Mouse (Mus musculus) lung, postnatal 25 days (tissue): ENCODE measurements around the gene Atg4c.

Experiments used
- DNase-seq: peaks from one replicate; pipeline ENCODE4 v3.0.0; 2022; ENCODE audit warnings: low spot score

Gene Atg4c

GRCm38 (mm10) chr4:99186412-99187125 lies 7.2 kb upstream of the Atg4c start:
- DNase-seq: peak; percentile 35

GRCm38 (mm10) chr4:99192640-99193039 lies 1.1 kb upstream of the Atg4c start:
- no peak for DNase-seq

DNA sequence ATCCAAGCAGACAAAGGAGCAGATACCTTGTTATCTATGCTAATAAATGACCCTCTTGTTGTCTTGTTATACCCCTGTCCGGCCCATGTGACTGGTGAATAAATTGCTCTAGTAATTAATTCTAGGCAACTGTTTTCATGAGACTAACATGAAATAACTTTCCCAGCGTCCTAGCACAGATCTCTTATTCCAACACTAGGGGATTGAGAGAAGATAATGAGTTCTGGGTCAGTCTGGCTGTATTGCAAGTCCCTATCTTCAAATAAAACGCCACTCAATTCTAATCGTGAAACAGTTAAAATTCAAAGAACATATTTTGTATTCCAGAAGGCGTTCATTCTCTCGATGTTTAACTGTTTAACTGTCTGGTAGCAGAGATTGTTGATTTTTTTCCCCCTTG lies 520 bp upstream of the Atg4c start:
- DNase-seq: no peak

- DNase-seq: no peak
Observed at GRCm38 (mm10) chr4:99194826-99195225, 1.1 kb downstream of the Atg4c start.

DNA sequence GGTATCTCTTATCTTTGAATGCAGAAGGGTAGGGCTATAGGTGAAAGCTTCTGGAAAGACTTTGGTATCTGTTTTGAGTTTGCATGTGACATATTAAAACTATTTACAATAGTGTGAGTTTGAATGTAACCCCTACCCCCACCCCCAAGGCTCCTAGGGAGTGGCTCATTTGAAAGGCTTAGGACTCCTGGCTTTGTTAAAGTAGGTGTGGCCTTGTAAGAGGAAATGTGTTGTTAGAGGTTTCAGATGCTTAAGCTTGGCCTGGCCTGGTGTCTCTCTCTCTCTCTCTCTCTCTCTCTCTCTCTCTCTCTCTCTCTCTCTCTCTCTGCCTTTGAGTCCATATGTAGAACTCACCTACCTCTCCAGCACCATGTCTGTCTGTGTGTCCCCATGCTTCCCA lies 5.0 kb downstream of the Atg4c start:
- DNase-seq: no peak

DNA sequence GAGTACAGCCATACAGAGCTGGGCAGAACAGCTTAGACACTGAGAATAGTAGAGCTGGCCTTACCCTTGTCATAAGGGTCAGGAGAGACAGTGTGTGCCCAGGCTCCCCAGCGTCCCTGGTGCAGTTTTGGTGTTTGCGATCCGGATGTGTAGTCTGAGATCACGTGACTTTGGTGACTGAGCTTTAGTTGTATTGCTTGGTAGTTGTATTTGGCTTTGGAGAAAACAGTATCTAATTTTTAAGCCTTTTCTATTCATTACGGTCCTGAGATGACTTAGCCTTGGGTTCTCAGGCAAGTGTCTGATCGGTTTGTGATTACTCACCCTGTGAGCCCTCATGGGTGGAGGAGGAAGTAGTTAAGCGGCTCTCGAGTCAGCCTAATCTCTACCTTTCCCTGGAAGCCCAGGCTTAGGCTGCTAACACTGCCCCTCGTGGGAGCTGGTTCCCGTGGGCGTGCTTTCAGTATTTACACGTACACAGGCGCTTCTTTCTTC lies 6.1 kb downstream of the Atg4c start:
- DNase-seq: peak; percentile 56

- DNase-seq: no peak
Observed at GRCm38 (mm10) chr4:99200383-99201136, 6.8 kb downstream of the Atg4c start.

DNA sequence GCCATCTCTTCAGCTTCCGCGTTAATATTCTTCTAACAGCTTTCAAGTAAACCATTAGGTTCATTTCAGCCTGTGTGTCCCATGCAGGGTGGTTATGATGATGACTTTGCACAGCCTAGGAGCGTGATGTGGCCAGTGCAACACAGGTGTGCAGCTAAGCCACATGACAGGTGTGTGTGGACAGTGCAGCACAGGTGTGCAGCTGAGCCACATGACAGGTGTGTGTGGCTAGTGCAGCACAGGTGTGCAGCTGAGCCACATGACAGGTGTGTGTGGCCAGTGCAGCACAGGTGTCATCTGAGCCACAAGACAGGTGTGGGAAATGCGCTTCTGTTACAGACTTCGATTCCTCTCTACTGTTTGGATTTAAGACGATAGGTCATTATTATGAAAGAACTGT lies 12.0 kb downstream of the Atg4c start:
- no peak for DNase-seq

DNA sequence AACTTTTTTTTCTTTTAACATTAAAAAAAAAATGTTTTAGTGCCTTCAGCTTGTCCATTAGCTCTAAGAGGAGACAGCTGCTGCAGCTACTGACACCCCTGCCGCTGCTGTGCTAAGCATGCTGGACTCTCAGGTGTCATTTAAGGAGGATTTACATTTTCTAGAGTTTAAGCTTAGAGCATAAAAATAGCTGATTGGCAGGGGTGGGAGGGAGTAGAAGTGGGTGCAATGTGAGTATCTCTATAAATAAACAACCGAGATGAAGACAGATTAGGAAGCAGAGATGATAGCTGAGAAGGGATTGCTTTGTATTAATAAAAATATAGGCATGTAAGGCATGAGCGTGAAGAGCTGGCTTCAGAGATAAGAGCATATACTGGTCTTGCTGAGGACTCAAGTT lies 12.6 kb downstream of the Atg4c start:
- no peak for DNase-seq

- no peak for DNase-seq
Observed at GRCm38 (mm10) chr4:99210087-99210486, 16.4 kb downstream of the Atg4c start.

DNA sequence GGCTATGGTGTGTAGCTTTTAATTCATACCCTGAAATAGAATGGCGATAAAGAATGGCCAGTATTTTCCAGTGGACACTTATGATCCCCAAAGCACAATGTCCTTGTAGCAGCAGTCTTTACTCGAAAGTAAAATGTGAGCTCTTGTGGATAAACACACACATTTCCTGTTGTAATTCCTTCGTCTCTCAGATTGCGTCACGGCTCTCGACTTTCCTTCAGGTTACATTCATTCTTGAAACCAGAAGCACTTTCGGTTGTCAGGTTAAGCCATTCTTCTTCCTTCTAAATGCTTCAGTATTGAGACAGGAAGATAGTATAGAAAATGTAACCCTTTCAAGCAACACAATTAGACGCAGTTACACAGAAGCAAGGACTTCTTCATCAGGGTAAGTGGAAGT lies 17.9 kb downstream of the Atg4c start:
- DNase-seq: peak; percentile 44

GRCm38 (mm10) chr4:99213123-99213522 lies 19.4 kb downstream of the Atg4c start:
- no peak for DNase-seq

GRCm38 (mm10) chr4:99222221-99222620 lies 28.5 kb downstream of the Atg4c start:
- DNase-seq: no peak

DNA sequence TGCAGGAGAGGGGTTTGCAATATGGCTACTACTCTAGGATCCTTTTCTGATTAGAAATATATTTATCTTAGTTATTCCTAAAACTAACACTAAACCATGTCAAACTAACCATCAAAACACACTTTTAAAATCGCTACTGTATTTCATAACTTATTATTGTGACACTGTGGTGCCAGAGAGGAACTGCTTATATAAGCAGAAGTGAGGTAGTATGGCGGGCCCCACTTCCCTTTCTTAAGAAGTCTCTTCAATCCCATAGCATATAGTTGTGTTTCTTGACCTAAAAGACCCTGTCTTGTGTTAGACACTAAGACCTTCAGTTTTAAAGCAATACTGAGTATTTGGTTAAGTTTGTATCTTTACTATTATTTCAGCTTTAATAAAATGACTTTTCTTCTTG lies 31.1 kb downstream of the Atg4c start:
- peak; percentile 11 for DNase-seq

DNA sequence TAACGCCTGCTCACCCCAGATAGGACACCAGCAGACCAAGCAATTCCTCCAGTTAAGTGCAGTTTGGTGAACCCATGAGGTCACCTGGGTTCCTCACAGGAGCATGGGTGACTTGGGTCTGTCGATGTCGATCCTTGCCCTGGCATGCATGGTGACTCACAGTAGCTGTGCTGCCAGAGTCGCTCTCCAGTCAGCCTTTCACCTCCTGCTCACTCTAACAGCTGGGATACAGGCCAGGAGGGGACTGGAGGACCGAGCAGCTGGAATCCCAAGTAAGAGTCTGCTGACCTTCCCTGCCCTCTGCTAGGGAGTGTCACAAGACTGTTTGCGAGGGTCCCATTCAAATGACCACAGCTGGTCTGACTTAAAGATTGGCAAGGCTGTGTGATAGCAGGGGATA lies 33.5 kb downstream of the Atg4c start:
- DNase-seq: no peak

DNA sequence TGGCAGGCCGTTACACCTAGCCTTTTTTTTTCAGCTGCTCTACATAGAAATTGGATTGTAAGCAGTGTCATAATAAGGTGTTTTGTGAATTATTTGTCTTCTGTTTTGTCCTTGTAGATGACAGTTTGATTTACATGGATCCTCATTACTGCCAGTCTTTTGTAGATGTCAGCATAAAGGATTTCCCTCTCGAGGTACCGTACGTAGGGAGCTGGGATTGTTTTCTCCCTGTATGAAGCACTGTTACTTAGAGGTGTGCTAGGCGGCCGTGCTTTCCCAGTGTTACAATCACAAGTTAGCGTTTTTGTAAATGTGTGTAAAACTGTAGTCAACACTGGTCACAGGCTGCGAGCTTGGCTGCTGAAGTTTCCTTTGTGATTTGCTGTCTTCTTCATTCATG lies 35.6 kb downstream of the Atg4c start:
- no peak for DNase-seq

DNA sequence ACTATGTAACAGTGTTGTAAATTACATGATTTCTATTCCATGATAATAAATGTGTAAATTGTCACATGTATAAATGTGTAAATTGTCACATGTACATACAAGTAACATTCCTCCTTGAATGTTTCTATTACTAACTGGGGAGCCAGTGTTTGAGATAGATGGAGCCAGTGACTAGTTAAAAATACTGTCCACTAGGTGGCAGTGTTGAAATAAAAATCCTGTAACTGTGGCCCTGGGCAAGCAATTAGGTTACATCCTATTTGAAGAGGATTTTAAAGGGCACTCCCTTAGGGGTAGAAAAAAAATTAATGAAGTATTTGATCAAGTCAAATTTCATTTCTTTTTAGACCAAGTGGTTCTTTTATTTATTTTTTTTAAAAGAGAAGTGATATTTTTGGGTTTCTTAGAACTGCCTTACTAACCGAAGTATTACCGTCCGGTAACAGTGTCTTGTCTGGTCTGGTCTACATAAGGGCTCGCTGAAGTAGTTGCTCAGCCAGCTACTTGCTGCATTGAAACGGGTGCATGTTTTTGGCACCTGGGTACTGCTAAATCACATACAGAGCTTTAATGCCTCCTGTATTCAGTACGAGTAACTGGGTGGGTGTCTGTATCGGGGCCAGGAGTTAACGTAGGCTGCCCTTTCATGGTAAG lies 41.6 kb downstream of the Atg4c start:
- peak; percentile 53 for DNase-seq

- no peak for DNase-seq
Observed at GRCm38 (mm10) chr4:99238305-99238704, 44.6 kb downstream of the Atg4c start.

DNA sequence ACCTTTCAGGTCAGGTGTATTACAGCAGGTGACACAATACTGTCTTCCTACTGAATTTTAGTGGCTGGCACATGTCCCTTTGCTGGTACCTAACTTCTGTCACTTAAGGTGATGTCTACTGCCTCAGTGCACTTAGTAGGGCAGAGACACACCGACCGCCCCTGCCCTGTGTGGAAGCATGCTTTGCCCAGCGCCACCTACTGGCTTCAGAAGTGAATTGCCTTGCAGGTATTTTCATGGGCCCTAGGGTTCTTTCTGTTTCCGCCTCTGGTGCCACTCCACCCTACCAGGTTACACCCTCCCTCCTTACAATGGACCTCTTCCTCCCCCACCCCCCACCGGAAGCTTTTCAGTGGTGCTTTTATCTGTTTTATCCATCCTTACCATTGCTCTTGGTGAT lies 47.9 kb downstream of the Atg4c start:
- no peak for DNase-seq

DNA sequence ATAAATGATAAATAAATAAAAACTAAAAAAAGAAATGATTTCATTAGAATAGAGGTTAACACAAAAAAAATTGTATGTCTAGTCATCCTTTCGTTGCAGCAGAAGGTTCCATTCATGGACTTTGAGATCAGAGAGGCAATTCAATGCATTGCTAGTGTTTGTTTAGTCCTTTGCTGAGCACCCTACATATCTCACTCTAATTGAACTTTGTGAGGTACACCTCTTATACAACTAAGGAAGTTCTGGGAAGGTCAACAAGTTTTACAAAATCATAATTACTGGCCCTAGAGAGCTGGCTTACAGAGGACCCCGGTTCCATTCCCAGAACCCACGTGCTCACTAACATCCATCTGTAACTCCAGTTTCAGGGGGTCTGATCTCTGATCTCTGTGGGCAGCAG lies 55.6 kb downstream of the Atg4c start:
- DNase-seq: no peak

DNA sequence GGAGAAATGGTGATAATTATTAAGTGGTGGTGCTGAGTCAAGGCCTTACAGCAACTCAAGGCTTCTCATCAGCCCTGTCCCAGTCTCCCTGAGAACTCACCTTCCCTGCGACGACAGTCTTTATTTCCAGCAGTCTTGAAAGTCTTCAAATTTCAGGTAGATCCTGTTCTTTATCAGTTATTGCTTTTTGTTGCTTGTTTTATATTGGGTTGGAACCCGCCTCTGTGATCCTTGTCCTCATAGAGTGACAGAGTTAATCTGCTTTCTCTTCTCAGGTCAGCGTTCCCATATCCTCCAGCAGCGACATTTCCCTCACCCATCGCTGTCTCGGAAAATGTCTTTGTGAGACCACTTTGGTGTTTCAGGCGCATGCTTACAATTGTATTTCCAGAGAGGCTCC lies 56.1 kb downstream of the Atg4c start:
- no peak for DNase-seq

GRCm38 (mm10) chr4:99252957-99253356 lies 59.2 kb downstream of the Atg4c start:
- no peak for DNase-seq

GRCm38 (mm10) chr4:99263191-99263590 lies 69.5 kb downstream of the Atg4c start:
- no peak for DNase-seq
